Mouse (Mus musculus) CH12.LX (cell line): ENCODE measurements at regions not wholly inside any gene's neighbourhood (a gene's known extent, or its start where the extent isn't known, plus 50 kb on each side); places are given as distances from the start of the nearest gene placed in this dataset.

Source experiments
- DNase-seq: peaks from one replicate; pipeline ENCODE4 v3.0.0-alpha.2; 2013; ENCODE audit errors: extremely low read depth
- H3K27ac ChIP-seq: 2 replicates; pipeline ENCODE4 v1.5.1; 2012; ENCODE audit warnings: low read depth, mild to moderate bottlenecking, control low read depth, moderate library complexity; ENCODE audit not compliant: insufficient read depth
- H3K27me3 ChIP-seq: replicated peaks from 2 replicates; pipeline ENCODE3; 2012; ENCODE audit warnings: inconsistent platforms
- H3K36me3 ChIP-seq, 2 experiments: replicated peaks in 1 of 2; 2 replicates each; pipeline versions ENCODE3 to v1.6.1; 2012; ENCODE audit warnings: inconsistent platforms in 1 of 2, low read length in 1 of 2, mild to moderate bottlenecking in 1 of 2, mixed read lengths in 1 of 2, moderate library complexity in 1 of 2; ENCODE audit not compliant: control insufficient read depth in 1 of 2, insufficient read depth in 1 of 2
- H3K4me1 ChIP-seq, 2 experiments: 2 replicates each; pipeline ENCODE4 v1.6.1; 2012; ENCODE audit warnings: inconsistent platforms in 1 of 2, moderate library complexity in 1 of 2; ENCODE audit not compliant: insufficient read depth in 2 of 2, control insufficient read depth in 1 of 2
- H3K4me2 ChIP-seq: 2 replicates; pipeline ENCODE4 v1.6.1; 2012; ENCODE audit warnings: low read depth, mild to moderate bottlenecking, control low read depth; ENCODE audit not compliant: poor library complexity, insufficient read depth, severe bottlenecking
- H3K4me3 ChIP-seq, 3 experiments: fragments of 150-350 bp in 1 of 3; sonication (generic) in 1 of 3; replicated peaks in 1 of 3; 2 replicates each; pipeline versions ENCODE3 to v1.5.1; 2011 to 2012; ENCODE audit warnings: low read depth in 2 of 3, low read length in 2 of 3, mild to moderate bottlenecking in 2 of 3, moderate library complexity in 2 of 3, control low read depth in 1 of 3, improper control_type of control experiment in 1 of 3, inconsistent platforms in 1 of 3, mixed read lengths in 1 of 3; ENCODE audit not compliant: poor library complexity in 1 of 3
- H3K79me2 ChIP-seq: replicated peaks from 2 replicates; pipeline ENCODE4 v1.6.1; 2012; ENCODE audit warnings: mild to moderate bottlenecking, moderate library complexity; ENCODE audit not compliant: control insufficient read depth, poor library complexity, insufficient read depth, severe bottlenecking; ENCODE audit errors: extremely low read depth
- H3K9ac ChIP-seq: 2 replicates; pipeline ENCODE4 v1.6.1; 2012; ENCODE audit warnings: low read depth, mild to moderate bottlenecking, control low read depth, moderate library complexity; ENCODE audit not compliant: insufficient read depth
- H3K9me3 ChIP-seq: replicated peaks from 2 replicates; pipeline ENCODE3; 2012; ENCODE audit warnings: low read length, inconsistent platforms, mixed read lengths
- CHD1 ChIP-seq: IDR thresholded peaks from 2 replicates; pipeline ENCODE4 v1.6.1; 2012; ENCODE audit warnings: low read depth, low read length, improper control_type of control experiment, inconsistent platforms
- CHD2 ChIP-seq: IDR thresholded peaks from 2 replicates; pipeline ENCODE4 v1.6.1; 2011; ENCODE audit warnings: low read length, improper control_type of control experiment
- CTCF ChIP-seq, 2 experiments: IDR thresholded peaks in 1 of 2; conservative IDR thresholded peaks in 1 of 2; 2 replicates each; pipeline ENCODE4 v1.5.1; 2011 to 2012; ENCODE audit warnings: low read depth in 2 of 2, low read length in 2 of 2, improper control_type of control experiment in 1 of 2, inconsistent platforms in 1 of 2, mild to moderate bottlenecking in 1 of 2, moderate library complexity in 1 of 2
- E2F4 ChIP-seq: IDR thresholded peaks from 2 replicates; pipeline ENCODE4 v1.6.1; 2011; ENCODE audit warnings: low read depth, low read length, improper control_type of control experiment; ENCODE audit not compliant: insufficient replicate concordance
- GABPA ChIP-seq: IDR thresholded peaks from 2 replicates; pipeline ENCODE4 v1.6.1; 2012; ENCODE audit warnings: low read depth, low read length, improper control_type of control experiment, inconsistent platforms; ENCODE audit not compliant: insufficient replicate concordance
- IRF4 ChIP-seq: IDR thresholded peaks from 2 replicates; pipeline ENCODE4 v1.6.1; 2014; ENCODE audit warnings: low read depth, mild to moderate bottlenecking, inconsistent platforms, low read length, improper control_type of control experiment
- JUN ChIP-seq: IDR thresholded peaks from 2 replicates; pipeline ENCODE4 v1.6.1; 2011; ENCODE audit warnings: low read depth, mild to moderate bottlenecking, low read length, improper control_type of control experiment, moderate library complexity; ENCODE audit not compliant: insufficient read depth
- JUND ChIP-seq: conservative IDR thresholded peaks from 2 replicates; pipeline ENCODE4 v1.6.1; 2011; ENCODE audit warnings: low read depth, low read length, improper control_type of control experiment
- KAT2A ChIP-seq: IDR thresholded peaks from 2 replicates; pipeline ENCODE4 v1.6.1; 2012; ENCODE audit warnings: low read length, improper control_type of control experiment, inconsistent platforms; ENCODE audit not compliant: insufficient replicate concordance
- MAX ChIP-seq: IDR thresholded peaks from 2 replicates; pipeline ENCODE4 v1.6.1; 2011; ENCODE audit warnings: low read length, improper control_type of control experiment
- MAZ ChIP-seq: IDR thresholded peaks from 2 replicates; pipeline ENCODE4 v1.6.1; 2012; ENCODE audit warnings: low read depth, mild to moderate bottlenecking, inconsistent platforms, low read length, improper control_type of control experiment, moderate library complexity
- MEF2A ChIP-seq: IDR thresholded peaks from 2 replicates; pipeline ENCODE4 v1.6.1; 2014; ENCODE audit warnings: low read depth, mild to moderate bottlenecking, inconsistent platforms, low read length, improper control_type of control experiment, borderline replicate concordance
- MXI1 ChIP-seq: IDR thresholded peaks from 2 replicates; pipeline ENCODE4 v1.6.1; 2011; ENCODE audit warnings: mild to moderate bottlenecking, low read depth, low read length, improper control_type of control experiment
- MYC ChIP-seq: IDR thresholded peaks from 2 replicates; pipeline ENCODE4 v1.6.1; 2011; ENCODE audit warnings: low read depth, mild to moderate bottlenecking, improper control_type of control experiment, low read length
- NELFE ChIP-seq: IDR thresholded peaks from 2 replicates; pipeline ENCODE4 v1.6.1; 2011; ENCODE audit warnings: low read depth, low read length, improper control_type of control experiment
- NRF1 ChIP-seq: IDR thresholded peaks from 2 replicates; pipeline ENCODE4 v1.6.1; 2014; ENCODE audit warnings: low read depth, mild to moderate bottlenecking, inconsistent platforms, low read length, improper control_type of control experiment, moderate library complexity
- POLR2A ChIP-seq: IDR thresholded peaks from 2 replicates; pipeline ENCODE4 v1.6.1; 2011; ENCODE audit warnings: low read depth, mild to moderate bottlenecking, improper control_type of control experiment, low read length
- RCOR1 ChIP-seq: conservative IDR thresholded peaks from 2 replicates; pipeline ENCODE4 v1.6.1; 2012; ENCODE audit warnings: low read depth, mild to moderate bottlenecking, inconsistent platforms, low read length, improper control_type of control experiment
- SIN3A ChIP-seq: IDR thresholded peaks from 2 replicates; pipeline ENCODE4 v1.6.1; 2012; ENCODE audit warnings: low read length, improper control_type of control experiment, inconsistent platforms
- SMC3 ChIP-seq: IDR thresholded peaks from 2 replicates; pipeline ENCODE4 v1.6.1; 2011; ENCODE audit warnings: low read depth, low read length, improper control_type of control experiment
- TBP ChIP-seq: conservative IDR thresholded peaks from 2 replicates; pipeline ENCODE4 v1.6.1; 2011; ENCODE audit warnings: low read depth, low read length, improper control_type of control experiment
- TCF12 ChIP-seq: IDR thresholded peaks from 2 replicates; pipeline ENCODE4 v1.6.1; 2014; ENCODE audit warnings: low read depth, mild to moderate bottlenecking, inconsistent platforms, low read length, improper control_type of control experiment
- USF1 ChIP-seq: IDR thresholded peaks from 2 replicates; pipeline ENCODE4 v1.6.1; 2014; ENCODE audit warnings: low read depth, mild to moderate bottlenecking, inconsistent platforms, low read length, improper control_type of control experiment
- USF2 ChIP-seq: conservative IDR thresholded peaks from 2 replicates; pipeline ENCODE4 v1.6.1; 2011; ENCODE audit warnings: low read depth, low read length, improper control_type of control experiment
- ZC3H11A ChIP-seq: IDR thresholded peaks from 2 replicates; pipeline ENCODE4 v1.6.1; 2012; ENCODE audit warnings: low read depth, mild to moderate bottlenecking, inconsistent platforms, low read length, improper control_type of control experiment
- ZMIZ1 ChIP-seq: IDR thresholded peaks from 2 replicates; pipeline ENCODE4 v1.6.1; 2012; ENCODE audit warnings: low read depth, mild to moderate bottlenecking, inconsistent platforms, low read length, improper control_type of control experiment
- ZNF384 ChIP-seq: IDR thresholded peaks from 2 replicates; pipeline ENCODE4 v1.6.1; 2012; ENCODE audit warnings: low read depth, low read length, improper control_type of control experiment, inconsistent platforms
- dilution Hi-C: fragments of 300-500 bp; cut with MboI; formaldehyde crosslinking; loops from 2 replicates; pipeline ENCODE4 v1.14.3; 2020; ENCODE audit warnings: low sequenced_read_pairs; ENCODE audit not compliant: extremely low pct_unique_long_range_greater_than_20kb, extremely low pct_ligation_motif_present
- in situ Hi-C: fragments of 300-500 bp; cut with MboI; formaldehyde crosslinking; loops from 3 replicates; pipeline ENCODE4 v1.14.3; 2019; ENCODE audit warnings: low sequenced_read_pairs, low pct_ligation_motif_present, low pct_unique_long_range_greater_than_20kb, mixed read lengths

- no peak overlapping the region for H3K9ac ChIP-seq
- peaks cover 53% of the 10 kb centered on the region for H3K27me3 ChIP-seq
- in situ Hi-C loops (loop anchor here (10.0 to 25.0 kb wide), 3 partner anchors 51 to 503 kb away; partner anchors contain the start of genes Gpr37l1 and Ipo9), dilution Hi-C loops (no loop called here)
- H3K79me2 ChIP-seq, result no peaks in the 10 kb centered on the region
- H3K27ac ChIP-seq, result no peak overlapping the region
- H3K4me2 ChIP-seq, result no peak overlapping the region
- DNase-seq, result no peak
- H3K4me1 ChIP-seq, result no peaks in the 10 kb centered on the region
- H3K36me3 ChIP-seq, result no peaks in the 10 kb centered on the region
- H3K9me3 ChIP-seq, result no peaks in the 10 kb centered on the region
- no peak for TF ChIP-seq USF1
- TF ChIP-seq JUN, result no peak
- TF ChIP-seq NELFE, result no peak
- TF ChIP-seq RCOR1, result no peak
- no peak for TF ChIP-seq GABPA
- no peak for TF ChIP-seq JUND
- no peak for TF ChIP-seq CHD1
- no peak for TF ChIP-seq ZMIZ1
- no peak for TF ChIP-seq MXI1
- no peak for TF ChIP-seq CHD2
- TF ChIP-seq TBP, result no peak
- no peak for TF ChIP-seq ZC3H11A
- no peak for TF ChIP-seq ZNF384
- no peak for TF ChIP-seq IRF4
- no peak for TF ChIP-seq MAX
- TF ChIP-seq POLR2A, result no peak
- no peak for TF ChIP-seq NRF1
- no peak for TF ChIP-seq MYC
- TF ChIP-seq E2F4, result no peak
- H3K4me3 ChIP-seq, result no peak overlapping the region
Measured at GRCm38 (mm10) chr1:135665484-135665883, 54.4 kb upstream of the Csrp1 start.

GRCm38 (mm10) chr1:135668331-135668730, 51.5 kb upstream of the Csrp1 start:
- no peaks in the 10 kb centered on the region for H3K79me2 ChIP-seq
- no peak overlapping the region for H3K27ac ChIP-seq
- no peak for TF ChIP-seq USF2
- TF ChIP-seq MAX, result no peak
- no peak for TF ChIP-seq MEF2A
- no peak for TF ChIP-seq MYC
- TF ChIP-seq RCOR1, result no peak
- no peak for TF ChIP-seq NRF1
- TF ChIP-seq CTCF (conservative IDR thresholded peaks at IDR 0.05 in 1 of 2, IDR thresholded peaks at IDR 0.05 in 1 of 2; ENCODE audit: low read depth in 2 of 2, low read length in 2 of 2), result no peak
- no peak for TF ChIP-seq CHD2
- TF ChIP-seq SMC3, result no peak
- no peak for TF ChIP-seq TCF12
- no peak for TF ChIP-seq ZMIZ1
- TF ChIP-seq TBP, result no peak
- no peak for TF ChIP-seq NELFE
- TF ChIP-seq USF1, result no peak
- no peak for TF ChIP-seq MAZ
- TF ChIP-seq SIN3A, result no peak
- no peak for TF ChIP-seq KAT2A
- TF ChIP-seq JUN, result no peak
- no peak for TF ChIP-seq MXI1
- no peak for TF ChIP-seq JUND
- no peak overlapping the region for H3K4me3 ChIP-seq
- H3K4me1 ChIP-seq, result no peaks in the 10 kb centered on the region
- peaks cover 62% of the 10 kb centered on the region for H3K27me3 ChIP-seq
- no peak overlapping the region for H3K4me2 ChIP-seq
- dilution Hi-C loops, result no loop called here
- no peak overlapping the region for H3K9ac ChIP-seq
- no peak for DNase-seq
- in situ Hi-C loops, result loop anchor here (10.0 to 25.0 kb wide), 3 partner anchors 54 to 506 kb away; partner anchors contain the start of genes Gpr37l1 and Ipo9
- H3K9me3 ChIP-seq, result no peaks in the 10 kb centered on the region
- H3K36me3 ChIP-seq, result no peaks in the 10 kb centered on the region
